Mouse (Mus musculus): ENCODE data around the gene Thap7. TPM values are rescaled to one million over a fixed set of nuclear protein-coding genes. Genes with fewer than 3 reads are reported as not detected.

Thap7 gene
- total RNA-seq, 1 experiment: 32.9 TPM

- no peaks in the 10 kb centered on the region for H3K9me3 ChIP-seq (ENCODE audit: control insufficient read depth, insufficient read depth, low read depth, low read length)
- TF ChIP-seq ZC3H11A (IDR thresholded peaks at IDR 0.05; ENCODE audit: borderline replicate concordance, low read depth, low read length) (no peak), HCFC1 (IDR thresholded peaks at IDR 0.05; ENCODE audit: borderline replicate concordance, insufficient read depth, low read length) (no peak), ZNF384 (IDR thresholded peaks at IDR 0.05; ENCODE audit: low read depth, low read length) (no peak)
- no peak overlapping the region for H3K9ac ChIP-seq (ENCODE audit: insufficient read depth, low read depth, low read length, poor library complexity, severe bottlenecking)
- H3K36me3 ChIP-seq (ENCODE audit: control insufficient read depth, insufficient read depth, low read length, poor library complexity, severe bottlenecking): no peaks in the 10 kb centered on the region
- peaks cover 2 to 12% of the 10 kb centered on the region in 2 experiments; a peak in 3 of 4 replicates for H3K4me1 ChIP-seq (ENCODE audit: control insufficient read depth in 2 of 2, insufficient read depth in 2 of 2, low read length in 2 of 2, poor library complexity in 1 of 2)
- no peak overlapping the region for H3K27ac ChIP-seq (ENCODE audit: insufficient read depth, low read depth, low read length, poor library complexity, severe bottlenecking)
- DNase-seq (ENCODE audit: low read depth, low spot score): no peak
- no peak overlapping the region for H3K4me3 ChIP-seq (ENCODE audit: insufficient read depth in 1 of 2, low read depth in 1 of 2, low read length in 2 of 2, poor library complexity in 1 of 2, severe bottlenecking in 1 of 2)
- in situ Hi-C loops (cut with MboI; ENCODE audit: low sequenced_read_pairs in 2 of 2, unreplicated experiment in 2 of 2): no loop called here
Observed at GRCm38 (mm10) chr16:17564771-17565170, 33.8 kb upstream of the Thap7 start.

- no peak for DNase-seq (ENCODE audit: low read depth, low spot score)
- Histone ChIP-seq H3K36me3 (ENCODE audit: control insufficient read depth, insufficient read depth, low read length, poor library complexity, severe bottlenecking) (no peaks in the 10 kb centered on the region), H3K9me3 (ENCODE audit: control insufficient read depth, insufficient read depth, low read depth, low read length) (no peaks in the 10 kb centered on the region), H3K4me1 (ENCODE audit: control insufficient read depth in 2 of 2, insufficient read depth in 2 of 2, low read length in 2 of 2, poor library complexity in 1 of 2) (peaks cover 2 to 15% of the 10 kb centered on the region in 2 experiments; a peak in 3 of 4 replicates), H3K9ac (ENCODE audit: insufficient read depth, low read depth, low read length, poor library complexity, severe bottlenecking) (no peak overlapping the region), H3K4me3 (ENCODE audit: insufficient read depth in 1 of 2, low read depth in 1 of 2, low read length in 2 of 2, poor library complexity in 1 of 2, severe bottlenecking in 1 of 2) (no peak overlapping the region), H3K27ac (ENCODE audit: insufficient read depth, low read depth, low read length, poor library complexity, severe bottlenecking) (no peak overlapping the region)
- TF ChIP-seq CHD2 (IDR thresholded peaks at IDR 0.05; ENCODE audit: low read depth, low read length) (no peak), ZNF384 (IDR thresholded peaks at IDR 0.05; ENCODE audit: low read depth, low read length) (no peak), HCFC1 (IDR thresholded peaks at IDR 0.05; ENCODE audit: borderline replicate concordance, insufficient read depth, low read length) (no peak), ZC3H11A (IDR thresholded peaks at IDR 0.05; ENCODE audit: borderline replicate concordance, low read depth, low read length) (no peak), MAFK (IDR thresholded peaks at IDR 0.05; ENCODE audit: insufficient read depth, low read depth, low read length) (no peak)
- in situ Hi-C loops (cut with MboI; ENCODE audit: low sequenced_read_pairs in 2 of 2, unreplicated experiment in 2 of 2): no loop called here
Observed at GRCm38 (mm10) chr16:17564221-17564620, 33.3 kb upstream of the Thap7 start.

- Histone ChIP-seq H3K9me3 (ENCODE audit: control insufficient read depth, insufficient read depth, low read depth, low read length) (no peaks in the 10 kb centered on the region), H3K4me3 (ENCODE audit: insufficient read depth in 1 of 2, low read depth in 1 of 2, low read length in 2 of 2, poor library complexity in 1 of 2, severe bottlenecking in 1 of 2) (no peak overlapping the region), H3K9ac (ENCODE audit: insufficient read depth, low read depth, low read length, poor library complexity, severe bottlenecking) (no peak overlapping the region), H3K4me1 (ENCODE audit: control insufficient read depth in 2 of 2, insufficient read depth in 2 of 2, low read length in 2 of 2, poor library complexity in 1 of 2) (peaks cover 2 to 18% of the 10 kb centered on the region in 2 experiments; a peak in 3 of 4 replicates), H3K36me3 (ENCODE audit: control insufficient read depth, insufficient read depth, low read length, poor library complexity, severe bottlenecking) (no peaks in the 10 kb centered on the region), H3K27ac (ENCODE audit: insufficient read depth, low read depth, low read length, poor library complexity, severe bottlenecking) (no peak overlapping the region)
- in situ Hi-C loops (cut with MboI; ENCODE audit: low sequenced_read_pairs in 2 of 2, unreplicated experiment in 2 of 2): no loop called here
- DNase-seq (ENCODE audit: low read depth, low spot score): no peak
- TF ChIP-seq CHD2 (IDR thresholded peaks at IDR 0.05; ENCODE audit: low read depth, low read length) (no peak), HCFC1 (IDR thresholded peaks at IDR 0.05; ENCODE audit: borderline replicate concordance, insufficient read depth, low read length) (no peak), MAFK (IDR thresholded peaks at IDR 0.05; ENCODE audit: insufficient read depth, low read depth, low read length) (no peak), ZNF384 (IDR thresholded peaks at IDR 0.05; ENCODE audit: low read depth, low read length) (no peak), ZC3H11A (IDR thresholded peaks at IDR 0.05; ENCODE audit: borderline replicate concordance, low read depth, low read length) (no peak)
Observed at GRCm38 (mm10) chr16:17563580-17563979, 32.6 kb upstream of the Thap7 start.

GRCm38 (mm10) chr16:17561751-17562208 lies 30.8 kb upstream of the Thap7 start, which contains the start of gene P2rx6:
TSS of gene P2rx6 (plus strand) at chr16:17561885.
- Histone ChIP-seq H3K9ac (ENCODE audit: insufficient read depth, low read depth, low read length, poor library complexity, severe bottlenecking) (peak within 1 kb of the TSS; percentile 61), H3K4me3 (ENCODE audit: insufficient read depth in 1 of 2, low read depth in 1 of 2, low read length in 2 of 2, poor library complexity in 1 of 2, severe bottlenecking in 1 of 2) (peak within 1 kb of the TSS; percentile 43 to 64), H3K9me3 (ENCODE audit: control insufficient read depth, insufficient read depth, low read depth, low read length) (no peaks in the 10 kb centered on the region), H3K27ac (ENCODE audit: insufficient read depth, low read depth, low read length, poor library complexity, severe bottlenecking) (no peak within 1 kb of the TSS), H3K36me3 (ENCODE audit: control insufficient read depth, insufficient read depth, low read length, poor library complexity, severe bottlenecking) (no peaks in the 10 kb centered on the region), H3K4me1 (ENCODE audit: control insufficient read depth in 2 of 2, insufficient read depth in 2 of 2, low read length in 2 of 2, poor library complexity in 1 of 2) (peaks cover 2 to 24% of the 10 kb centered on the region in 2 experiments; a peak in 3 of 4 replicates)
- in situ Hi-C loops (cut with MboI; ENCODE audit: low sequenced_read_pairs in 2 of 2, unreplicated experiment in 2 of 2): no loop called here
- DNase-seq (ENCODE audit: low read depth, low spot score): no peak
- no peak for TF ChIP-seq ZC3H11A (IDR thresholded peaks at IDR 0.05; ENCODE audit: borderline replicate concordance, low read depth, low read length)
- 0 out of 2 replicates have a peak, but pooled peaks have one; percentile 29 for TF ChIP-seq MAFK (IDR thresholded peaks at IDR 0.05; ENCODE audit: insufficient read depth, low read depth, low read length)

Measured in ES-E14 (cell line).